Mouse (Mus musculus): ENCODE data around the gene Hebp2. TPM values are rescaled to one million over a fixed set of nuclear protein-coding genes. Genes with fewer than 3 reads are reported as not detected.
"Not testable (repeated sequence)": the region's sequence is repeated elsewhere in the genome, so short reads cannot be mapped to it uniquely, and the experiment has no call there.

Hebp2 gene
- polyA plus RNA-seq (2014; fragmentation: Nextera tagmentation; extraction: Ambion mirVana), result 25.1 and 27.4 TPM in 2 replicates

DNA sequence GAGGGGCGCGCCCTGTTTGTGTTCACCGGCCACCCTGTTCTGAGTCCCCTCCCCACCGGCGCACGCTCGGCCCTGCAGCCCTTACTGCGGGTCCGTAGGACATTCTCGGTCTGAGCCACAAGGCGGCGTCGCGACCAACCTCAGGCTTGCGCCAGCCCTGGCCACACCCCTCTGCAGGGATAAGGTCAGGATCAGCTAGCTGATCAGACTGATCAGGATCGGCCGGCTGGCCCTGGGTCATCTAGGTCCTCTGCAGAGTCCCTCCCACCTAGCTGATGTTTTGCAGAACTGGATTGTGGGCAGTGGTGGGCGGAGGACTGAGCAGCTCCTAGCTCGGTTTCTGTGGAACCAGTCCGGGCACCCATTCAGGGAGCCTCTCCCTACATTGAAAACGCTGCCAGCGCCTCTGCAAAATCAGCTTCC, at the start of gene Hebp2:
Gene Hebp2, minus strand, starts transcription at position 264 of the 423 bp plus-strand sequence.
- H3K27me3 ChIP-seq (replicated peaks; ENCODE audit: control insufficient read depth, insufficient read depth, low read length), result no peaks in the 10 kb centered on the region
- ATAC-seq (ENCODE audit: low read depth), result peak; percentile 93

DNA sequence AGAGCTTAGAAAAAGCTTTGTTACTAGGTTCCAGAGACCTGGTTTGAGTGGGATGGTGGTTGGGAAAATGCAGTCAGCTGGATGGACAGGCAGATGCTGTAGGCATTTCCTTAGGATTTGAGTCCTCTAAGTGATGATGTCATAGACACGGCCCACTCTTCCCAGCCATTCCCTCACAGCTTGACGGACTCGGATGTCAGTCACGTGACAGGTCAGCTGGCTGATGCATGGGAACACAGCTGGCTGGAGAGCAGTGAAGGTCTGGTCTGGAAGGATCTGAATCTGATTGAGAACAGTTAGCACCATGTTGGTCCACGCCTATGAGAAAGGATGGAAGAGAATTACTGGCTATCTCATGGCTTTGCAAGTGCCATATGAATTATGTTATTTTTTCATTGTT, 43.6 kb upstream of the Hebp2 start:
- WGBS, result 86% methylated on average over 5 of the region's 5 CpGs
- Histone ChIP-seq H3K9me3 (ENCODE audit: control insufficient read depth, low read length) (no peaks in the 10 kb centered on the region), H3K4me2 (ENCODE audit: low read depth, low read length) (no peak overlapping the region), H3K4me3 (ENCODE audit: low read depth, low read length) (no peak overlapping the region), H3K9ac (ENCODE audit: low read depth, low read length) (no peak overlapping the region), H3K27ac (replicated peaks; ENCODE audit: low read depth, low read length) (no peak overlapping the region), H3K36me3 (ENCODE audit: control insufficient read depth, insufficient read depth, low read length) (no peaks in the 10 kb centered on the region), H3K4me1 (ENCODE audit: control insufficient read depth, insufficient read depth, low read length) (no peaks in the 10 kb centered on the region), H3K27me3 (replicated peaks; ENCODE audit: control insufficient read depth, insufficient read depth, low read length) (no peaks in the 10 kb centered on the region)
- DNase-seq (ENCODE audit: low spot score), result no peak
- ATAC-seq (ENCODE audit: low read depth), result no peak

More for the DNA sequence above, at the start of gene Hebp2:
- Histone ChIP-seq H3K27ac (replicated peaks; ENCODE audit: low read depth, low read length) (no peak within 1 kb of the TSS; the same call in 1 of the 2 replicates), H3K9me3 (ENCODE audit: control insufficient read depth, low read length) (no peaks in the 10 kb centered on the region), H3K9ac (ENCODE audit: low read depth, low read length) (peak within 1 kb of the TSS; percentile 83), H3K4me2 (ENCODE audit: low read depth, low read length) (peak within 1 kb of the TSS; percentile 84), H3K36me3 (ENCODE audit: control insufficient read depth, insufficient read depth, low read length) (no peaks in the 10 kb centered on the region), H3K4me1 (ENCODE audit: control insufficient read depth, insufficient read depth, low read length) (0 out of 2 replicates have a peak, but pooled peaks cover 4% of the 10 kb centered on the region), H3K4me3 (ENCODE audit: low read depth, low read length) (peak within 1 kb of the TSS; percentile 64)
- 1% methylated on average over 19 of the region's 22 CpGs for WGBS
- DNase-seq (ENCODE audit: low spot score), result peak; percentile 81

DNA sequence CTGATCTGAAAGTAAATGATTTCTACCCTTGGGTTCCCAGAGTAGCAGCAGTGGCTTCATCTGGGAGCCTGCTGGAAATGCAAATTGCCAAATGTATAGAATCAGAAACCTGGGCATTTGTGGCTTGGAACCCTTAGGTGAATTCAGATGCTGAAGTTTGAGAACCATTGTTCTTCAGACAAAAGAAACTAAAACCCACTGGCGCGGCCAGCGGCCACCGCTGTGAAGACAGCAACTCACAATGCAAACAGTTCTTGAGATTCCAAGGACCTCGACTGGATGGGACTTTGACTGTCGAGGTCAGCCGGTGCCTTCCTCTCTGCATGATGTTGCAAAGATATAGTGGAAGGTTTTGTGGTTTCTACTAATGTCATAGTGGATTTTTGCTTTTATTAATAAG, 38.3 kb upstream of the Hebp2 start:
- Histone ChIP-seq H3K4me3 (ENCODE audit: low read depth, low read length) (no peak overlapping the region), H3K9me3 (ENCODE audit: control insufficient read depth, low read length) (no peaks in the 10 kb centered on the region), H3K4me1 (ENCODE audit: control insufficient read depth, insufficient read depth, low read length) (no peaks in the 10 kb centered on the region), H3K9ac (ENCODE audit: low read depth, low read length) (no peak overlapping the region), H3K27me3 (replicated peaks; ENCODE audit: control insufficient read depth, insufficient read depth, low read length) (no peaks in the 10 kb centered on the region), H3K4me2 (ENCODE audit: low read depth, low read length) (no peak overlapping the region), H3K27ac (replicated peaks; ENCODE audit: low read depth, low read length) (no peak overlapping the region), H3K36me3 (ENCODE audit: control insufficient read depth, insufficient read depth, low read length) (no peaks in the 10 kb centered on the region)
- no peak for DNase-seq (ENCODE audit: low spot score)
- WGBS, result 16% methylated on average over 7 of the region's 7 CpGs
- no peak for ATAC-seq (ENCODE audit: low read depth)

DNA sequence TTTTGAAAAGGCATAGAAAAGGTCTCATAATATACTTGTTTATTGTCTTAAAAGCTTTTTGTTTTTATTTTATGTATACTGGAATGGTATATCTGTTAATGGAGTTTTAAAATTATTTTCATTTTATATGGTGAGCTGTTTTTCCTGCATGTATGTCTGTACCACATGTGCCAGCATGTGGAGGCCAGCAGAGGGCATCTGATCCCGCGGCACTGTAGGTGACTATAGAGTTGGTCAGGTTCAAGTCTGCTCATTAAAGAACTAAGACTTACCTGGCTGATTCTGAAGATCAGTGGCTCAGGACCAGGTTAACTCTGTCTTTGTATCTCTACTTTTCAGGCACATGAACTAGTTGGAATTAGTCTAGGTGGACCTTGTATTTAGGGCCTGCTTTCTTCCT, 26.7 kb upstream of the Hebp2 start:
- 49% methylated on average over 2 of the region's 2 CpGs for WGBS

GRCm38 (mm10) chr10:18562940-18563339, 17.1 kb upstream of the Hebp2 start:
- Histone ChIP-seq H3K27ac (replicated peaks; ENCODE audit: low read depth, low read length) (no peak overlapping the region), H3K27me3 (replicated peaks; ENCODE audit: control insufficient read depth, insufficient read depth, low read length) (no peaks in the 10 kb centered on the region), H3K36me3 (ENCODE audit: control insufficient read depth, insufficient read depth, low read length) (no peaks in the 10 kb centered on the region), H3K4me3 (ENCODE audit: low read depth, low read length) (no peak overlapping the region), H3K4me1 (ENCODE audit: control insufficient read depth, insufficient read depth, low read length) (no peaks in the 10 kb centered on the region), H3K9ac (ENCODE audit: low read depth, low read length) (no peak overlapping the region), H3K4me2 (ENCODE audit: low read depth, low read length) (no peak overlapping the region), H3K9me3 (ENCODE audit: control insufficient read depth, low read length) (no peaks in the 10 kb centered on the region)
- DNase-seq (ENCODE audit: low spot score) (peak; percentile 46), ATAC-seq (ENCODE audit: low read depth) (no peak)
- 4% methylated on average over 4 of the region's 4 CpGs for WGBS

More for the DNA sequence above, 26.7 kb upstream of the Hebp2 start:
- Histone ChIP-seq H3K27me3 (replicated peaks; ENCODE audit: control insufficient read depth, insufficient read depth, low read length) (no peaks in the 10 kb centered on the region), H3K9ac (ENCODE audit: low read depth, low read length) (no peak overlapping the region), H3K4me3 (ENCODE audit: low read depth, low read length) (no peak overlapping the region), H3K9me3 (ENCODE audit: control insufficient read depth, low read length) (0 out of 2 replicates have a peak, but pooled peaks cover 2% of the 10 kb centered on the region), H3K27ac (replicated peaks; ENCODE audit: low read depth, low read length) (no peak overlapping the region), H3K4me2 (ENCODE audit: low read depth, low read length) (no peak overlapping the region), H3K36me3 (ENCODE audit: control insufficient read depth, insufficient read depth, low read length) (no peaks in the 10 kb centered on the region), H3K4me1 (ENCODE audit: control insufficient read depth, insufficient read depth, low read length) (no peaks in the 10 kb centered on the region)
- ATAC-seq (ENCODE audit: low read depth) (no peak), DNase-seq (ENCODE audit: low spot score) (no peak)

GRCm38 (mm10) chr10:18561445-18561844, 15.6 kb upstream of the Hebp2 start:
- 47% methylated on average over 5 of the region's 5 CpGs for WGBS
- no peak overlapping the region for H3K4me2 ChIP-seq (ENCODE audit: low read depth, low read length)
- H3K36me3 ChIP-seq (ENCODE audit: control insufficient read depth, insufficient read depth, low read length), result no peaks in the 10 kb centered on the region
- H3K9me3 ChIP-seq (ENCODE audit: control insufficient read depth, low read length), result no peaks in the 10 kb centered on the region
- no peaks in the 10 kb centered on the region for H3K4me1 ChIP-seq (ENCODE audit: control insufficient read depth, insufficient read depth, low read length)
- no peaks in the 10 kb centered on the region for H3K27me3 ChIP-seq (replicated peaks; ENCODE audit: control insufficient read depth, insufficient read depth, low read length)
- no peak for ATAC-seq (ENCODE audit: low read depth)
- no peak overlapping the region for H3K9ac ChIP-seq (ENCODE audit: low read depth, low read length)
- no peak overlapping the region for H3K27ac ChIP-seq (replicated peaks; ENCODE audit: low read depth, low read length)
- DNase-seq (ENCODE audit: low spot score), result no peak
- no peak overlapping the region for H3K4me3 ChIP-seq (ENCODE audit: low read depth, low read length)

DNA sequence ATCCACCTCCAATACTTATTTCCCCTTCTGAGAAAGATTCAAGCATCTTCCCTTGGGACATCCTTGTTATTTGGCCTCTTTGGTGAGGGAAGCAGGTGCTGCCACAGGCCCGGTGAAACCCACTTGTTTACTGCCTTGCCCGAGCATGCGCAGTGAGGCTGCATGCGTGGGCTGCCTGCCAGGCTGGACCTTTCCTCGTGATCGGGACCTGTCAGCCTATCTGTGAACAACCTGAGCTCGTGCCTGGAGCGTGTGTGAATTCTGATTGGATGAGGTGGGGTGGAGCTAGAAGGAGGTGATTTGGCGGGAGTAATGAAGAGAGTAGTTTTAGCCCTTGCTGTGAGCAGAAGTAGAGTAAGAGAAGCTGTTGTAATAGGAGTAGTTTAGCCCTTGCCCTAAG, 13.2 kb upstream of the Hebp2 start:
- WGBS, result 77% methylated on average over 9 of the region's 9 CpGs

DNA sequence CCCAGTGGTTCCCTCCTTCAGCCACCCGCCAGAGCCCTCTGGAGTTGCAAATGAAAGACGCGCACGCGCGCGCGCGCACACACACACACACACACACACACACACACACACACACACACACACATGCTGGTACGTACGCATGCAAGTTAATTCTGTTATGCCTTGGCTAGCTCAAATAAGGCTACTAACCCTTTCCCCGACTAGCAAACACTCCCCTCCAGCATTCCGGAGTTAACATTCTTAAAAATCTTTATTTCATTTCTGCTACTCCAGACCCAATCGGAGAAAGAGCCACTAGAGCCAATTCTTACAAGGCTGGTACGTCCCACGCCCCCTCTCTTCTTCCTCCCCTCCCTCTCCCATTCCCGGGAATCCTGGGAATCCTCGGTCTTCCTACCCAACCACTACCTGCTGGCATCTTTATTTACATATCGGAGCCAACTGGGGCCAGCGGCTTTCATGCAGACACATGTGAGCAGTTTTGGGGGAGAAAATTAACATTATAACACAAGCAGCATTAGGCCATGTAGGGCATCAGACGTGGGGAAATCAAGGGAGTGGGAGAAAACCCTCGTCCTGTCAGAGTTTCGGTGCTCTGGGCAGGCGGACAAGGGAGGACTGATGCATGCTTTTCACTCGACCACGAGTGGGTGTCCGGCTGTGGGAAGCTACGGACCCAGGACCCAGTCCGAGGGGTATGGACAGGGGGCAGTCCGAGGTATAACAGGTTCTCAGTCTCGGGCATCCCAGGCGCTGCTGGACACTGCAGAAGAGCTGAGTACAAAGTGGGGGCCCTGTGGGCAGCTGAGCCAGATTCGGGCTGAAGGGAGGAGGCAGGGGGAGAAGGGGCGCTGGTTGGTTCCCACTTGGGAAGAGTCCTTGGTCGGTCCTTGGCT, 3.7 kb upstream of the Hebp2 start:
- Histone ChIP-seq H3K4me3 (ENCODE audit: low read depth, low read length) (peak overlapping the region; percentile 30), H3K36me3 (ENCODE audit: control insufficient read depth, insufficient read depth, low read length) (no peaks in the 10 kb centered on the region), H3K27ac (replicated peaks; ENCODE audit: low read depth, low read length) (no peak overlapping the region), H3K9ac (ENCODE audit: low read depth, low read length) (peak overlapping the region; percentile 34; the same call in 1 of the 2 replicates), H3K27me3 (replicated peaks; ENCODE audit: control insufficient read depth, insufficient read depth, low read length) (no peaks in the 10 kb centered on the region), H3K4me1 (ENCODE audit: control insufficient read depth, insufficient read depth, low read length) (0 out of 2 replicates have a peak, but pooled peaks cover 4% of the 10 kb centered on the region), H3K4me2 (ENCODE audit: low read depth, low read length) (peak overlapping the region; percentile 57), H3K9me3 (ENCODE audit: control insufficient read depth, low read length) (no peaks in the 10 kb centered on the region)
- WGBS, result 5% methylated on average over 33 of the region's 35 CpGs
- 0 out of 2 replicates have a peak, but pooled peaks have one; percentile 13 for ATAC-seq (ENCODE audit: low read depth)
- DNase-seq (ENCODE audit: low spot score), result peak; percentile 49

More for the DNA sequence above, 13.2 kb upstream of the Hebp2 start:
- H3K36me3 ChIP-seq (ENCODE audit: control insufficient read depth, insufficient read depth, low read length); H3K4me1 ChIP-seq (ENCODE audit: control insufficient read depth, insufficient read depth, low read length); H3K9me3 ChIP-seq (ENCODE audit: control insufficient read depth, low read length); H3K27ac ChIP-seq (replicated peaks; ENCODE audit: low read depth, low read length); H3K9ac ChIP-seq (ENCODE audit: low read depth, low read length); DNase-seq (ENCODE audit: low spot score); H3K4me3 ChIP-seq (ENCODE audit: low read depth, low read length); H3K4me2 ChIP-seq (ENCODE audit: low read depth, low read length); H3K27me3 ChIP-seq (replicated peaks; ENCODE audit: control insufficient read depth, insufficient read depth, low read length); ATAC-seq (ENCODE audit: low read depth): not testable (repeated sequence)

Data from embryonic facial prominence, embryonic 14.5 days (tissue).